Mouse (Mus musculus) G1E (cell line): ENCODE data around the gene Myh8. TPM values are rescaled to one million over a fixed set of nuclear protein-coding genes. Genes with fewer than 3 reads are reported as not detected.

Experiments
- ATAC-seq: 2 replicates; pipeline ENCODE4 v1.8.0; 2016; ENCODE audit warnings: mild to moderate bottlenecking; ENCODE audit not compliant: insufficient number of reproducible peaks, poor library complexity, low FRiP score, severe bottlenecking; ENCODE audit errors: extremely low read depth
- DNase-seq: peaks from one replicate; pipeline ENCODE4 v3.0.0; 2012; ENCODE audit warnings: low spot score
- H3K27me3 ChIP-seq: 2 replicates; pipeline ENCODE4 v1.6.1; 2012; ENCODE audit warnings: mild to moderate bottlenecking, low read length, inconsistent platforms; ENCODE audit not compliant: insufficient read depth
- H3K36me3 ChIP-seq: replicated peaks from 2 replicates; pipeline ENCODE3; 2012; ENCODE audit warnings: mild to moderate bottlenecking, inconsistent platforms
- H3K4me1 ChIP-seq: 2 replicates; pipeline ENCODE4 v1.6.1; 2012; ENCODE audit warnings: low read depth, low read length, inconsistent platforms, mixed read lengths; ENCODE audit not compliant: insufficient read depth
- H3K4me3 ChIP-seq: 2 replicates; pipeline ENCODE4 v1.5.1; 2012; ENCODE audit warnings: low read depth, mild to moderate bottlenecking, inconsistent platforms, low read length, moderate library complexity, mixed read lengths
- H3K9me3 ChIP-seq: replicated peaks from 2 replicates; pipeline ENCODE4 v1.6.1; 2012; ENCODE audit warnings: inconsistent platforms
- CTCF ChIP-seq: IDR thresholded peaks from 2 replicates; pipeline ENCODE4 v1.5.1; 2012; ENCODE audit warnings: low read depth, low read length, inconsistent platforms, mixed read lengths
- GATA1 ChIP-seq: IDR thresholded peaks from 2 replicates; pipeline ENCODE4 v1.6.1; 2012; ENCODE audit warnings: borderline replicate concordance, low read length, inconsistent platforms, mixed read lengths
- GATA2 ChIP-seq: IDR thresholded peaks from 2 replicates; pipeline ENCODE4 v1.6.1; 2012; ENCODE audit warnings: low read depth, low read length, inconsistent platforms, borderline replicate concordance
- POLR2AphosphoS5 ChIP-seq: IDR thresholded peaks from 2 replicates; pipeline ENCODE4 v1.6.1; 2012; ENCODE audit warnings: low read depth, low read length, inconsistent platforms; ENCODE audit not compliant: insufficient replicate concordance
- TAL1 ChIP-seq: conservative IDR thresholded peaks from 2 replicates; pipeline ENCODE4 v1.6.1; 2012; ENCODE audit warnings: low read depth, low read length, inconsistent platforms, mixed read lengths
- polyA plus RNA-seq: library from polyadenylated mRNA; stranded (reverse); fragments of >175 nt; gene quantifications from 2 replicates; pipeline ENCODE4 v1.2.3, GENCODE M21; 2012
- total RNA-seq, 2 experiments: library from RNA; stranded (forward) in 1 of 2; stranded (reverse) in 1 of 2; fragments of 200-1000 nt in 1 of 2; fragments of >200 nt in 1 of 2; fragmentation: Nextera tagmentation in 1 of 2; gene quantifications; 2 replicates each; pipeline ENCODE4 v1.2.3; 2014 to 2017

Myh8 gene
- total RNA-seq (2014; fragmentation: Nextera tagmentation) (not detected in 2 replicates), total RNA-seq (2017) (0.06 and 0.22 TPM in 2 replicates), polyA plus RNA-seq (not detected in 2 replicates)

DNA sequence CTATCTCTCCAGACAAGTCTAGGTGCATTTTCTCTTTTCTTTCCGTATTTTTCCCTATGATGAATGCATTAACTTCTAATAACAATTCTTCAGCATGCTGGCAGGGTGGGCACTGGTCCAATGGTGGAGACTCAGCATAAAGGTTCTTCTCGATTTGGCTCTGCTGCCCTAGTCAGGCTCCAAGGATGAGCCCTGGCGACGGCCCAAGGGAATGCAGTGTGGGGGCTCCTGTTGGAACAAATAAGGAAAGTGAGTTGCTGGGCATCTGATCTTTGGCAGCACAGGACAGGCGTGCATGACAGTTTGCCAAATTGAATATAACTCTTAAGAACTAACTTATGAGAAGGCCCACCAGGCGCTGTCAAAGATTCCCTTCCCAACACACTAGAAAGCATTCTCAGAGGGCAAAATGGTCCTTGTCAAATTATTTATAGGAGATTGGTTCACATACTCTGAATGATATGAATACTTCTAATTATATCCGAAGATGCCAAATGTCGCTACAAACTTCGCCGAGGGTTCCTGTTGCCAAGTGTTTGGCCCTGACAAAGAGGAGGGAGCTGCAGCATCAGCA is at the start of gene Myh8:
Gene Myh8 (plus strand): TSS at position 524 of the 574 bp plus-strand sequence.
- H3K9me3 ChIP-seq = peaks cover 27% of the 10 kb centered on the region
- no peak within 1 kb of the TSS for H3K4me3 ChIP-seq
- ATAC-seq (no peak), DNase-seq (no peak)
- H3K4me1 ChIP-seq = no peaks in the 10 kb centered on the region
- H3K27me3 ChIP-seq = no peaks in the 10 kb centered on the region
- no peak for TF ChIP-seq GATA2
- TF ChIP-seq CTCF = no peak
- no peak for TF ChIP-seq POLR2AphosphoS5
- TF ChIP-seq GATA1 = no peak
- TF ChIP-seq TAL1 = no peak
- no peaks in the 10 kb centered on the region for H3K36me3 ChIP-seq

- Histone ChIP-seq H3K4me1 (no peaks in the 10 kb centered on the region), H3K4me3 (no peak overlapping the region), H3K27me3 (no peaks in the 10 kb centered on the region), H3K36me3 (no peaks in the 10 kb centered on the region), H3K9me3 (peaks cover 21% of the 10 kb centered on the region)
- no peak for ATAC-seq
- TF ChIP-seq GATA2 = no peak
- TF ChIP-seq POLR2AphosphoS5 = no peak
- TF ChIP-seq TAL1 = no peak
- TF ChIP-seq CTCF = no peak
- no peak for TF ChIP-seq GATA1
- no peak for DNase-seq
These were observed 48.2 kb upstream of the Myh8 start for GRCm38 (mm10) chr11:67228731-67229130.

DNA sequence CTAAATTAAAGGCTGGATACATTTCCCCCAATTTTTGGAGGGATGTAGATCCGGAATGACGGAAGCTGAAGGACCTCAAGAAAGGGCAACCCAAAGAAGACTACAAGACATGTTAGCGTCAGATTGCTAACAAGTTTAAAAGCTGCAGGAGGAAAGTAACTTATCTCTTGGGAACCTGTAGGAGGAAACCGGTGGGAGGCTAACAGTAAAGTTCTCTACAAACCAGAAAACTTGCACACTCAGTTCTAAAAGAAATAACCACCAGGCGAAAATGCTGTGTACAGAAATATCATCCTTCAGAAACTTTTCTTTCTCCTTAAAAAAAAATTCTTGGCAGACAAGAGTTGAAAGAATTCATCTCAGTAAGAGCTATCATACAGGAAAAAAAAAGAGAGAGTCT is 47.8 kb upstream of the Myh8 start:
- TF ChIP-seq GATA2 = no peak
- no peak for TF ChIP-seq CTCF
- TF ChIP-seq GATA1 = no peak
- no peak for TF ChIP-seq POLR2AphosphoS5
- TF ChIP-seq TAL1 = no peak
- H3K4me1 ChIP-seq = no peaks in the 10 kb centered on the region
- peaks cover 23% of the 10 kb centered on the region for H3K9me3 ChIP-seq

GRCm38 (mm10) chr11:67229946-67230345 is 47.0 kb upstream of the Myh8 start:
- TF ChIP-seq GATA1 (no peak), TAL1 (no peak), GATA2 (no peak), CTCF (no peak), POLR2AphosphoS5 (no peak)

More for the DNA sequence above, 47.8 kb upstream of the Myh8 start:
- ATAC-seq = no peak
- DNase-seq = no peak
- no peak overlapping the region for H3K4me3 ChIP-seq
- H3K36me3 ChIP-seq = no peaks in the 10 kb centered on the region
- H3K27me3 ChIP-seq = no peaks in the 10 kb centered on the region

GRCm38 (mm10) chr11:67235639-67236358 is 41.1 kb upstream of the Myh8 start:
- ATAC-seq = no peak
- Histone ChIP-seq H3K9me3 (peaks cover 36% of the 10 kb centered on the region), H3K4me3 (no peak overlapping the region), H3K27me3 (no peaks in the 10 kb centered on the region), H3K36me3 (no peaks in the 10 kb centered on the region), H3K4me1 (no peaks in the 10 kb centered on the region)
- DNase-seq = no peak
- TF ChIP-seq CTCF = no peak
- no peak for TF ChIP-seq TAL1
- TF ChIP-seq GATA2 = no peak
- TF ChIP-seq POLR2AphosphoS5 = no peak
- no peak for TF ChIP-seq GATA1

More at GRCm38 (mm10) chr11:67229946-67230345, 47.0 kb upstream of the Myh8 start:
- H3K9me3 ChIP-seq = peaks cover 24% of the 10 kb centered on the region
- no peaks in the 10 kb centered on the region for H3K36me3 ChIP-seq
- ATAC-seq (no peak), DNase-seq (no peak)
- no peaks in the 10 kb centered on the region for H3K27me3 ChIP-seq
- H3K4me1 ChIP-seq = no peaks in the 10 kb centered on the region
- no peak overlapping the region for H3K4me3 ChIP-seq

DNA sequence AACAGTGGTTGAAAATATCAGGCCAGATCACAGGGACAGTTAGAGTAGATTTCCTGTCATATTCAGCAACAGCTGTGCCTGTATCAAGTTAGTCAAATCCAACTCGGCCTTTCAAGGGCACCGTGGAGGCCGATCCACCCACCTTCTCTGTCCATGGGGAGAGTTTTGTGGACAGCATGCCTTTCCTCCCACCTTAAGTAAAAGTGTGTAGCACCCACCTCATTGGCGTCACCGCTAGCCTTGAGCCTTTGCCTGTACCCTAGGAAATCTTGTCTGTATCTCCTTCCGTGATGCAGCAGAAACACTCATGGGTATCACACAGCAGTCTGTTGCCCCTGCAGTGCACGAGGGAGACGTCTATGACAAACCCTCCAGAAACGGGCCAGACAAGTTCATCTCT is 40.1 kb upstream of the Myh8 start:
- no peak overlapping the region for H3K4me3 ChIP-seq
- ATAC-seq = no peak
- H3K9me3 ChIP-seq = peaks cover 41% of the 10 kb centered on the region
- H3K27me3 ChIP-seq = no peaks in the 10 kb centered on the region
- TF ChIP-seq GATA2 = no peak
- no peak for TF ChIP-seq GATA1
- no peak for TF ChIP-seq CTCF
- TF ChIP-seq TAL1 = no peak
- TF ChIP-seq POLR2AphosphoS5 = no peak
- no peaks in the 10 kb centered on the region for H3K4me1 ChIP-seq
- no peaks in the 10 kb centered on the region for H3K36me3 ChIP-seq
- no peak for DNase-seq
